Mouse (Mus musculus) heart, adult 2 months (tissue): ENCODE measurements around the gene Mgat5.

ENCODE experiments used
- CTCF ChIP-seq: fragments of 200-600 bp; IDR thresholded peaks from 2 replicates; pipeline ENCODE4 v1.8.1; 2022; ENCODE audit warnings: antibody characterized with exemption, mild to moderate bottlenecking, moderate library complexity
- EP300 ChIP-seq: fragments of 200-500 bp; IDR thresholded peaks from 2 replicates; pipeline ENCODE4 v1.6.1; 2011; ENCODE audit warnings: low read depth, low read length, control low read depth; ENCODE audit not compliant: insufficient read depth
- POLR2A ChIP-seq: fragments of 200-500 bp; IDR thresholded peaks from 2 replicates; pipeline ENCODE4 v1.6.1; 2011; ENCODE audit warnings: mild to moderate bottlenecking, low read depth, low read length, control low read depth; ENCODE audit not compliant: insufficient read depth

- TF ChIP-seq EP300 (no peak), CTCF (no peak), POLR2A (no peak)
Observed at GRCm38 (mm10) chr1:127404655-127405054, 199.8 kb downstream of the Mgat5 start.
